Mouse (Mus musculus): ENCODE results near the gene Efr3b. TPM values are rescaled to one million over a fixed set of nuclear protein-coding genes. Genes with fewer than 3 reads are reported as not detected.

The Efr3b gene
- total RNA-seq, 2 experiments from 2014 or later, result 9.4 to 10.1 TPM

- intact Hi-C loops (cut with DNase I), result no loop called here
- no peak for DNase-seq
These were observed 119.3 kb downstream of the Efr3b start for GRCm38 (mm10) chr12:3919423-3919822.

DNA sequence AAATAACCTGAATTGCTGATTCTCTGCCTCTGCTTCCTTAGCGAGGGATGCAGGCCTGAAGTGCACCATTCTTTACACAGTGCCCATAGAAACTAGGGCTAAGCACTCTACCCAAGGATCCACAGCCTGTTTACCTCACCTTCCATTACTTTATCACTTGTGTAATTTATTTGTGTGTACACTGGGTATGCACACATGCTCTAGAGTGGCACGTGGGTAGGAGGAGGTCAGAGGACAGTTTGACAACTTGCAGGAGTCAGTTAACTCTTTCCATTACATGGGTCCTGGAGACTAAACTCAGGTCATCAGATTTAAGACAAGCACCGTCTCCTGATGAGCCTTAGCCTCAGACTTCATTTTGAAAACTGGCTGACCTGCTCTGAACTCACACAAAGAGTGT lies 120.1 kb downstream of the Efr3b start:
- intact Hi-C loops (cut with DNase I), result no loop called here
- no peak for DNase-seq

DNA sequence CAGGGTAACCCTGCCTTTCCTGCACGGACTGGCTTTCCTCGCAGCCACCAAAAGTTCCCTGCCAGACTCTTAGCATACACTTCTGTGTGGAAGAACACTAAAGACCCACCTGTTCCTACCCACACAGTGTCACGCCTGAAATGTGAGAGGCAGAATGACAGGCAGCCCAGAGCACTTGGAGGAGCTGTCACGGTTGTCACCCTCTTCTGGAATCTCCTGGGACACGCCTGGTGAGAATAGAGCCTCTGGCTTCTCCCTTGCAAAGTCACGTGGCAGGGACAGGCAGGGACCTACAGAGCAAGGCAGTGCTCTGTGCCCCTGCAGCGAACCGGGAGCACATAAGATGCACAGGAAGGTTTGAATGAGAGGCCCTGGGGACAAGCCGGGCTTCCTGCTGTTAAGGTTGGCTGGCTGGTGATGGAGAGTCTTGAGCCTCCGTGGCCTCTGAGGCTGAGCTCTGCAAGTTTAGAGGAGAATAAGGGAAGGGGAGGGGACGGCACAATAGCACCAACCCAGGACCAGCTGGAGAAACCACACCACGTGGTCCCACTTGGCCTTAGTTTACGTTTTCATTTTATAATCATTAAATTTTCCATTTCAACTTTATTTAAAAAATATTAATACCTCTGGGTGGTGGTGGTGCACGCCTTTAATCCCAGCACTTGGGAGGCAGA lies 120.9 kb downstream of the Efr3b start:
- DNase-seq, result no peak
- intact Hi-C loops (cut with DNase I), result no loop called here

GRCm38 (mm10) chr12:3915852-3916251 lies 122.9 kb downstream of the Efr3b start:
- no peak for DNase-seq
- intact Hi-C loops (cut with DNase I), result no loop called here

Other genes starting within 250 kb of the Efr3b start
- gene Dnmt3a, start 232.9 kb downstream of the Efr3b start, total RNA-seq (2021), result 100 to 1,000 TPM; 118 to 122 TPM
- gene Pomc, start 84.0 kb downstream of the Efr3b start, total RNA-seq (2021), result under 1 TPM; 0.55 to 0.76 TPM
- gene Dnajc27, start 43.7 kb upstream of the Efr3b start, total RNA-seq (2021), result 1 to 10 TPM; 6.2 to 6.6 TPM
- 1 to 10 TPM; 4.5 to 7.2 TPM for gene Adcy3, start 94.2 kb upstream of the Efr3b start, total RNA-seq (2021)
- gene Ptrhd1, start 195.1 kb upstream of the Efr3b start, total RNA-seq (2021), result 1 to 10 TPM; 4.3 to 4.6 TPM
- 1 to 10 TPM; 3.3 to 3.4 TPM for gene Cenpo, start 195.4 kb upstream of the Efr3b start, total RNA-seq (2021)

Measured in heart, postnatal 14 days (tissue).